Mouse (Mus musculus): ENCODE results near the gene Zfp956. TPM values are rescaled to one million over a fixed set of nuclear protein-coding genes. Genes with fewer than 3 reads are reported as not detected.
A peak's percentile ranks its signal among the peaks of the same experiment; 100 is the strongest.
"Not testable (repeated sequence)": the region's sequence is repeated elsewhere in the genome, so short reads cannot be mapped to it uniquely, and the experiment has no call there.

The Zfp956 gene
- total RNA-seq, 2 experiments from 2014 or later: 0.45 TPM; not detected in 1

- ATAC-seq (replicated peaks; ENCODE audit: low FRiP score, poor library complexity, severe bottlenecking): no peak
Observed at GRCm38 (mm10) chr6:47960685-47961421, 7.7 kb downstream of the Zfp956 start.

DNA sequence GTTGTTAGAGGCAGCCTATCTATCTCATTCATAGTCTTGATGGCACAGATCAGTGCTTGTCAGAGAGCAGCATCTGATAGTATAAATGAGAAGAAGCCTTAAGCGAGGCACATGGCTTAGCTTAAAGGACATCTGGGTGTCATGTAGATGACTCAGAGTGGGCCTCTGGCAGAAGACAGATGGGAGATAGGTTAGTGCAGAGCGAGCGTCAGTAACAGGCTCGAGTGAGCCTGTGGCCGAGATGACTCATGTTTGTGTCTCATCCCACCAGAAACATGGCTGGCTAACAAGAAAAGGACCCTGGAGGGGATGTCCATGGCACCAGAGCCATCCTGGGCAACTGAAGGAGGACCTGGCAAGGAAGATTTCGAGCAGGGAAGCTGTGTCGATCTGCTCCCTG is 9.9 kb downstream of the Zfp956 start:
- no peak for ATAC-seq (replicated peaks; ENCODE audit: low FRiP score, poor library complexity, severe bottlenecking)

- not testable (repeated sequence) for ATAC-seq (replicated peaks; ENCODE audit: low FRiP score, poor library complexity, severe bottlenecking)
Observed at GRCm38 (mm10) chr6:47968166-47968565, 15.0 kb downstream of the Zfp956 start.

- no peak for ATAC-seq (replicated peaks; ENCODE audit: low FRiP score, poor library complexity, severe bottlenecking)
Observed at GRCm38 (mm10) chr6:47974599-47974998, 21.4 kb downstream of the Zfp956 start.

- 0 out of 2 replicates have a peak, but pooled peaks have one; percentile 34 for ATAC-seq (replicated peaks; ENCODE audit: low FRiP score, poor library complexity, severe bottlenecking)
Observed at GRCm38 (mm10) chr6:47978897-47979368, 25.7 kb downstream of the Zfp956 start.

GRCm38 (mm10) chr6:47983936-47984335 is 30.7 kb downstream of the Zfp956 start:
- no peak for ATAC-seq (replicated peaks; ENCODE audit: low FRiP score, poor library complexity, severe bottlenecking)

DNA sequence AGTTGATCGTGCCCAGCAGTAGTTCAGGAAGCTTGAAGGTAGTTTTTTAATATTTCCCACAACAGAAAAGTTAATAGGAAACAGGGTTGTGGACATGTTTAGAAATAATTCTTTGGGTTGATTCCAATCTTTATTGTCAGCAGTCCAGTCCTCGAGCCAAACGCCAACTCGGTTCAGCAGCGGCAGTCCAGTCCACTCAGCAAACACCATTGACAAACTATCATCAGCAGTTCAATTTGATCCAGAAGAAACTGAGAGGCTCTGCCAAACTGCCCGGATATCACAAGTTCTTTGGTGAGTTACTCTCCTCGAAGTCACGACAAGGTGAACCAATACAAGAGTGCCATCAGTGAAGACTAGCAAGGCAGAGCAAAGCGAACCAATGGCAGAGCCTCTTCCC is 42.5 kb downstream of the Zfp956 start:
- no peak for ATAC-seq (replicated peaks; ENCODE audit: low FRiP score, poor library complexity, severe bottlenecking)

DNA sequence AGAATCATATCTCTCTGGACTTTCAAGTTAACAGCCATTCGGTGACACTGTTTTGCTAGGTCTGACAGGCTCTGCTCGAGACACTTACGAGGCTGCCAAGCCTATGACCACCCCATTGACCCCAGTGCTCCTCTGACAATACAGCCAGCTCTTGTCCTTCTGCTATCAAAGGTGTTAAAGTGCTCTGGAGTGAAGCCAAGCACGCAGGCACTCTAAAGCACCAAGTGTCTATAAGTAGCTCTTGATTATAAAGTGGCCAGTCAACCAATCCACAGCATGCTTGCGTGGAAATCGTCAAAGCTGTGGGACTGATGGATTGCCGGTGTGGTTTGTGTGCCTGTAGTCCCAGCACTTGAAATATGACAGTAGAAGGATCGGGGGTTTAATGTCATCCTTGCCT is 57.5 kb downstream of the Zfp956 start:
- no peak for ATAC-seq (replicated peaks; ENCODE audit: low FRiP score, poor library complexity, severe bottlenecking)

Other genes starting within 250 kb of the Zfp956 start
- 16.9 and 31.9 TPM in 2 replicates for gene Pdia4, start 140.0 kb upstream of the Zfp956 start, total RNA-seq (2015; ENCODE audit: low replicate concordance)
- gene Pdia4, start 140.0 kb upstream of the Zfp956 start, total RNA-seq (2017; ENCODE audit: low replicate concordance): 28.1 and 34.0 TPM in 2 replicates
- not detected in 2 replicates for gene Zfp786, start 122.5 kb upstream of the Zfp956 start, total RNA-seq (2015; ENCODE audit: low replicate concordance)
- gene Zfp786, start 122.5 kb upstream of the Zfp956 start, total RNA-seq (2017; ENCODE audit: low replicate concordance): not detected in 2 replicates
- gene Zfp398, start 117.7 kb upstream of the Zfp956 start, total RNA-seq (2015; ENCODE audit: low replicate concordance): 1.1 and 4.2 TPM in 2 replicates
- gene Zfp398, start 117.7 kb upstream of the Zfp956 start, total RNA-seq (2017; ENCODE audit: low replicate concordance): 1.6 and 2.1 TPM in 2 replicates
- gene Zfp282, start 76.2 kb upstream of the Zfp956 start, total RNA-seq (2015; ENCODE audit: low replicate concordance): 1.3 and 1.8 TPM in 2 replicates
- gene Zfp282, start 76.2 kb upstream of the Zfp956 start, total RNA-seq (2017; ENCODE audit: low replicate concordance): 2.0 and 3.5 TPM in 2 replicates
- 12.6 and 13.7 TPM in 2 replicates for gene Zfp212, start 32.9 kb upstream of the Zfp956 start, total RNA-seq (2015; ENCODE audit: low replicate concordance)
- gene Zfp212, start 32.9 kb upstream of the Zfp956 start, total RNA-seq (2017; ENCODE audit: low replicate concordance): 11.0 and 15.7 TPM in 2 replicates
- gene Zfp777, start 95.5 kb downstream of the Zfp956 start, total RNA-seq (2015; ENCODE audit: low replicate concordance): 0.42 and 2.2 TPM in 2 replicates
- gene Zfp777, start 95.5 kb downstream of the Zfp956 start, total RNA-seq (2017; ENCODE audit: low replicate concordance): 2.3 and 4.9 TPM in 2 replicates
- 6.7 and 14.4 TPM in 2 replicates for gene Zfp746, start 133.2 kb downstream of the Zfp956 start, total RNA-seq (2015; ENCODE audit: low replicate concordance)
- gene Zfp746, start 133.2 kb downstream of the Zfp956 start, total RNA-seq (2017; ENCODE audit: low replicate concordance): 4.4 and 9.1 TPM in 2 replicates